Mouse (Mus musculus): ENCODE measurements around the gene Gm21885. TPM values are rescaled to one million over a fixed set of nuclear protein-coding genes. Genes with fewer than 3 reads are reported as not detected.
A peak's percentile ranks its signal among the peaks of the same experiment; 100 is the strongest.

Gm21885 gene
- total and polyA plus RNA-seq, 2 experiments from 2014 or later: not detected

GRCm38 (mm10) chr11:94326961-94327411, 45.3 kb downstream of the Gm21885 start:
- H3K36me3 ChIP-seq (ENCODE audit: insufficient read depth, low read length): no peaks in the 10 kb centered on the region
- no peak for TF ChIP-seq CTCF (IDR thresholded peaks at IDR 0.05; ENCODE audit: low read depth)
- H3K9me3 ChIP-seq (ENCODE audit: low read length): no peaks in the 10 kb centered on the region
- peak overlapping the region; percentile 77 for H3K4me3 ChIP-seq (ENCODE audit: low read length)
- WGBS: 2% methylated on average over 10 of the region's 10 CpGs
- DNase-seq (ENCODE audit: low spot score): peak; percentile 84
- peaks cover 15% of the 10 kb centered on the region; the same call in 1 of the 2 replicates for H3K4me1 ChIP-seq (ENCODE audit: insufficient read depth, low read length)
- peak overlapping the region; percentile 87 for H3K9ac ChIP-seq (replicated peaks; ENCODE audit: low read length)
- H3K27me3 ChIP-seq (ENCODE audit: insufficient read depth, low read length): no peaks in the 10 kb centered on the region
- peak overlapping the region; percentile 80 for H3K4me2 ChIP-seq (ENCODE audit: low read depth, low read length)
- peak; percentile 73 for ATAC-seq
- peak overlapping the region; percentile 100 for H3K27ac ChIP-seq

GRCm38 (mm10) chr11:94327693-94328643, 46.3 kb downstream of the Gm21885 start, which contains the start of gene Ankrd40:
Gene Ankrd40 (plus strand): TSS chr11:94328001.
- DNase-seq (ENCODE audit: low spot score) (peak; percentile 97), ATAC-seq (peak; percentile 90)
- Histone ChIP-seq H3K9ac (replicated peaks; ENCODE audit: low read length) (peak within 1 kb of the TSS; percentile 87), H3K27ac (peak within 1 kb of the TSS; percentile 100), H3K27me3 (ENCODE audit: insufficient read depth, low read length) (no peaks in the 10 kb centered on the region), H3K36me3 (ENCODE audit: insufficient read depth, low read length) (no peaks in the 10 kb centered on the region), H3K4me1 (ENCODE audit: insufficient read depth, low read length) (peaks cover 15% of the 10 kb centered on the region; the same call in 1 of the 2 replicates), H3K9me3 (ENCODE audit: low read length) (no peaks in the 10 kb centered on the region), H3K4me3 (ENCODE audit: low read length) (peak within 1 kb of the TSS; percentile 77), H3K4me2 (ENCODE audit: low read depth, low read length) (peak within 1 kb of the TSS; percentile 80)
- peak; percentile 5; the same call in 1 of the 2 replicates for TF ChIP-seq CTCF (IDR thresholded peaks at IDR 0.05; ENCODE audit: low read depth)
- WGBS: 2% methylated on average over 72 of the region's 78 CpGs

- no peaks in the 10 kb centered on the region for H3K27me3 ChIP-seq (ENCODE audit: insufficient read depth, low read length)
- H3K4me3 ChIP-seq (ENCODE audit: low read length): peak overlapping the region; percentile 77
- H3K27ac ChIP-seq: peak overlapping the region; percentile 100
- ATAC-seq (no peak; the same call in 1 of the 2 replicates), DNase-seq (ENCODE audit: low spot score) (peak; percentile 65)
- no peaks in the 10 kb centered on the region for H3K36me3 ChIP-seq (ENCODE audit: insufficient read depth, low read length)
- 1% methylated on average over 10 of the region's 10 CpGs for WGBS
- peak overlapping the region; percentile 80 for H3K4me2 ChIP-seq (ENCODE audit: low read depth, low read length)
- H3K4me1 ChIP-seq (ENCODE audit: insufficient read depth, low read length): peaks cover 15% of the 10 kb centered on the region; the same call in 1 of the 2 replicates
- H3K9ac ChIP-seq (replicated peaks; ENCODE audit: low read length): peak overlapping the region; percentile 87
- no peak for TF ChIP-seq CTCF (IDR thresholded peaks at IDR 0.05; ENCODE audit: low read depth)
- H3K9me3 ChIP-seq (ENCODE audit: low read length): no peaks in the 10 kb centered on the region
Observed at GRCm38 (mm10) chr11:94328644-94329025, 47.0 kb downstream of the Gm21885 start.

GRCm38 (mm10) chr11:94329270-94329891, 47.7 kb downstream of the Gm21885 start:
- H3K4me3 ChIP-seq (ENCODE audit: low read length): no peak overlapping the region
- no peaks in the 10 kb centered on the region for H3K9me3 ChIP-seq (ENCODE audit: low read length)
- H3K9ac ChIP-seq (replicated peaks; ENCODE audit: low read length): no peak overlapping the region
- H3K36me3 ChIP-seq (ENCODE audit: insufficient read depth, low read length): peaks cover 2% of the 10 kb centered on the region; the same call in 1 of the 2 replicates
- H3K4me1 ChIP-seq (ENCODE audit: insufficient read depth, low read length): peaks cover 15% of the 10 kb centered on the region; the same call in 1 of the 2 replicates
- no peak for ATAC-seq
- H3K27me3 ChIP-seq (ENCODE audit: insufficient read depth, low read length): no peaks in the 10 kb centered on the region
- H3K4me2 ChIP-seq (ENCODE audit: low read depth, low read length): peak overlapping the region; percentile 80
- WGBS: 35% methylated on average over 4 of the region's 4 CpGs
- DNase-seq (ENCODE audit: low spot score): peak; percentile 85
- TF ChIP-seq CTCF (IDR thresholded peaks at IDR 0.05; ENCODE audit: low read depth): peak; percentile 70
- H3K27ac ChIP-seq: no peak overlapping the region

GRCm38 (mm10) chr11:94330211-94330610, 48.5 kb downstream of the Gm21885 start:
- Histone ChIP-seq H3K27me3 (ENCODE audit: insufficient read depth, low read length) (no peaks in the 10 kb centered on the region), H3K4me3 (ENCODE audit: low read length) (no peak overlapping the region), H3K36me3 (ENCODE audit: insufficient read depth, low read length) (peaks cover 5% of the 10 kb centered on the region), H3K4me1 (ENCODE audit: insufficient read depth, low read length) (peaks cover 15% of the 10 kb centered on the region; the same call in 1 of the 2 replicates), H3K4me2 (ENCODE audit: low read depth, low read length) (peak overlapping the region; percentile 80; the same call in 1 of the 2 replicates), H3K27ac (no peak overlapping the region), H3K9me3 (ENCODE audit: low read length) (no peaks in the 10 kb centered on the region), H3K9ac (replicated peaks; ENCODE audit: low read length) (no peak overlapping the region)
- TF ChIP-seq CTCF (IDR thresholded peaks at IDR 0.05; ENCODE audit: low read depth): no peak
- WGBS: 82% methylated on average over 3 of the region's 3 CpGs
- no peak for ATAC-seq
- no peak for DNase-seq (ENCODE audit: low spot score)

DNA sequence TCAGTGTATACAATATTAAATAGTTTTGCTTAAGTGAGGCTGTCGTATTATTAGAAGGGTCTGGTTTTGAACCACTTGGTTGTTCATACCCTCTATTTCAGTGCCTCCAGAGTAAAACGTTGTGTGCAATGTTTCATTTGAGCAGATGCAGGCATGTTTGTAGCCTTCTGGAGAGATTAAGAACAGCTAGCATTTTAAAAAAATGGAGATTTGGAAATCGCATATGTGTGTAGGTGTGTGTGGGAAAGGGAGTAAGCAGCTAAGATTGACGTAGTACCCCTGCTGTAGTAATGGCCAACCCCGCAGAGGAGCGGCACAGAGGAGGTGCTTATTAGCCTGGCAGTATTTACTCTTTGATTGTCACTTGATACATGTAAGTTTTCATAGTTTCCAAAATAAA, 51.1 kb downstream of the Gm21885 start:
- no peak for DNase-seq (ENCODE audit: low spot score)
- no peak overlapping the region for H3K4me2 ChIP-seq (ENCODE audit: low read depth, low read length)
- WGBS: 90% methylated on average over 6 of the region's 6 CpGs
- H3K36me3 ChIP-seq (ENCODE audit: insufficient read depth, low read length): peaks cover 7% of the 10 kb centered on the region
- H3K9ac ChIP-seq (replicated peaks; ENCODE audit: low read length): no peak overlapping the region
- ATAC-seq: no peak
- H3K9me3 ChIP-seq (ENCODE audit: low read length): no peaks in the 10 kb centered on the region
- H3K4me3 ChIP-seq (ENCODE audit: low read length): no peak overlapping the region
- H3K27me3 ChIP-seq (ENCODE audit: insufficient read depth, low read length): no peaks in the 10 kb centered on the region
- no peak overlapping the region for H3K27ac ChIP-seq
- no peak for TF ChIP-seq CTCF (IDR thresholded peaks at IDR 0.05; ENCODE audit: low read depth)
- H3K4me1 ChIP-seq (ENCODE audit: insufficient read depth, low read length): peaks cover 15% of the 10 kb centered on the region; the same call in 1 of the 2 replicates
